Mouse (Mus musculus) liver, postnatal 0 days (tissue): ENCODE data around the gene Gm21188. TPM values are rescaled to one million over a fixed set of nuclear protein-coding genes. Genes with fewer than 3 reads are reported as not detected.
"Not testable (repeated sequence)": the region's sequence is repeated elsewhere in the genome, so short reads cannot be mapped to it uniquely, and the experiment has no call there.

ENCODE experiments used
- ATAC-seq: fragments of 200-750 bp; cut with Nextera tagmentation; 2 replicates; pipeline ENCODE4 v1.8.0; 2017; ENCODE audit warnings: mild to moderate bottlenecking, moderate library complexity
- DNase-seq: peaks from one replicate; pipeline ENCODE4 v3.0.0-alpha.2; 2016
- H3K27ac ChIP-seq: fragments of 300-500 bp; sonication (generic); 2 replicates; pipeline ENCODE4 v1.5.1; 2014; ENCODE audit warnings: antibody characterized with exemption, moderate library complexity, mild to moderate bottlenecking, low read depth
- H3K27me3 ChIP-seq: fragments of 300-500 bp; sonication (generic); 2 replicates; pipeline ENCODE4 v1.6.1; 2014; ENCODE audit warnings: low read length, control low read depth, mixed read lengths; ENCODE audit not compliant: insufficient read depth
- H3K36me3 ChIP-seq: fragments of 300-500 bp; sonication (generic); replicated peaks from 2 replicates; pipeline ENCODE4 v1.6.1; 2014; ENCODE audit warnings: mild to moderate bottlenecking, control low read depth, low read length, moderate library complexity, mixed read lengths; ENCODE audit not compliant: insufficient read depth
- H3K4me1 ChIP-seq: fragments of 300-500 bp; sonication (generic); 2 replicates; pipeline ENCODE4 v1.6.1; 2014; ENCODE audit warnings: antibody characterized with exemption, mild to moderate bottlenecking, control low read depth; ENCODE audit not compliant: insufficient read depth
- H3K4me2 ChIP-seq: fragments of 300-500 bp; sonication (generic); 2 replicates; pipeline ENCODE4 v1.6.1; 2014; ENCODE audit warnings: low read depth, mild to moderate bottlenecking, low read length, moderate library complexity, mixed read lengths
- H3K4me3 ChIP-seq: fragments of 300-500 bp; sonication (generic); 2 replicates; pipeline ENCODE4 v1.5.1; 2014; ENCODE audit warnings: low read depth, low read length
- H3K9ac ChIP-seq: fragments of 300-500 bp; sonication (generic); replicated peaks from 2 replicates; pipeline ENCODE4 v1.6.1; 2014; ENCODE audit warnings: mild to moderate bottlenecking, moderate library complexity
- H3K9me3 ChIP-seq: fragments of 300-500 bp; sonication (generic); 2 replicates; pipeline ENCODE4 v1.6.1; 2016; ENCODE audit warnings: mild to moderate bottlenecking, control low read depth, low read length, mixed read lengths
- WGBS: fragments of 180-500 bp; shearing (Covaris S2); extraction: QIAGEN DNeasy Blood & Tissue Kit; methylation state at CpG from one replicate; pipeline ENCODE4 v1.1.7; 2014; ENCODE audit not compliant: insufficient replicate concordance; 5-methylcytosine and 5-hydroxymethylcytosine counted together
- polyA plus RNA-seq: library from polyadenylated mRNA; unstranded; fragments of >200 nt; fragmentation: Nextera tagmentation; extraction: Ambion mirVana; gene quantifications from 2 replicates; pipeline ENCODE4 v1.2.1, GENCODE M21; 2015

Gene Gm21188
- polyA plus RNA-seq, 1 experiment from 2014 or later, result 1.3 TPM

GRCm38 (mm10) chr13:120031676-120032075 lies 20.3 kb downstream of the Gm21188 start:
- H3K4me2 ChIP-seq, H3K27me3 ChIP-seq, DNase-seq, H3K27ac ChIP-seq, ATAC-seq, H3K9me3 ChIP-seq, H3K9ac ChIP-seq, H3K36me3 ChIP-seq, H3K4me3 ChIP-seq, H3K4me1 ChIP-seq: not testable (repeated sequence)
- 1% methylated on average over 9 of the region's 16 CpGs for WGBS

DNA sequence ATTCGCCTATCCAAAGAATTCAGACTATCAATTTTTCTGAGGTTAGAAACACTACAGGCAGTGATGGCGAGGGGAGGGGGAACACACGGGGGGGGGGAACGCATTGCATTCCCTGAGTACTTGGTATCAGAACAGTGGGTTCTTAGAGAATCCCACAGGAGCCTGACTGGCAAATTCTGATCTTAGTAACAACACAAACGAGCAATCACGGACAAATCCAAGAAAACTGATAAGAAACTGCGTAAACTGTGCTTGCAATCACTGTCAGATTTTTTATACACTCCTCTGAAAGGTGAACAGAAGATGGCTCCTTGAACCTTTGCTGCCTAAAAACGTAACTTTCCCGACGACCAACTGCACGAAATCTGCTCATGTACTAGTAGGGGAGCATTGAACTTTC lies 24.6 kb downstream of the Gm21188 start:
- WGBS, result 4% methylated on average over 10 of the region's 11 CpGs
- H3K4me2 ChIP-seq, H3K4me1 ChIP-seq, H3K36me3 ChIP-seq, H3K9me3 ChIP-seq, H3K4me3 ChIP-seq, H3K9ac ChIP-seq, H3K27me3 ChIP-seq, DNase-seq, H3K27ac ChIP-seq, ATAC-seq: not testable (repeated sequence)

DNA sequence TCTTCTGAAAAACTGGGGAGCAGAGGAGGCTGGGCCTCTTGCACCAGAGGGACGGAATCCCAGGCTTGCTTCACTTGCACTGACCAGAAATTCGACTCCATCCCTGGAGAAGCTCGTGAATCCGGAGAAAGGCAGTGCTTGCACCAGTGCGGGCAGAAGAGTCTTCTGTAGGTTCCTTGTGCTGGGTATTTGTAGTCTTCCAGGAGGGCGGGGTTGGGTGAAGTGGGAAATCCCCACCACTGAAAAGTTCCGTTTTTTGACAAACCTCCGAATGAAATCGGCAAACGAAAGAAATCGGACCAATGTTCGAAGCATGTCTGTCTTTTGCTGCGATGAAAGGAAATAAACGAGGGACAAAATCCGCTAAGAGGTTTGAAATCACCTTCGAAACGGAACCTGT lies 25.1 kb downstream of the Gm21188 start, which contains the start of gene Gm36079:
Gene Gm36079 (minus strand): TSS at position 101 of the 400 bp plus-strand sequence.
- not testable (repeated sequence) for DNase-seq, H3K4me3 ChIP-seq, ATAC-seq, H3K27ac ChIP-seq, H3K9ac ChIP-seq, H3K4me2 ChIP-seq, H3K36me3 ChIP-seq, H3K27me3 ChIP-seq, H3K4me1 ChIP-seq, H3K9me3 ChIP-seq
- no CpG with 5 or more reads among the region's 17 CpGs for WGBS

DNA sequence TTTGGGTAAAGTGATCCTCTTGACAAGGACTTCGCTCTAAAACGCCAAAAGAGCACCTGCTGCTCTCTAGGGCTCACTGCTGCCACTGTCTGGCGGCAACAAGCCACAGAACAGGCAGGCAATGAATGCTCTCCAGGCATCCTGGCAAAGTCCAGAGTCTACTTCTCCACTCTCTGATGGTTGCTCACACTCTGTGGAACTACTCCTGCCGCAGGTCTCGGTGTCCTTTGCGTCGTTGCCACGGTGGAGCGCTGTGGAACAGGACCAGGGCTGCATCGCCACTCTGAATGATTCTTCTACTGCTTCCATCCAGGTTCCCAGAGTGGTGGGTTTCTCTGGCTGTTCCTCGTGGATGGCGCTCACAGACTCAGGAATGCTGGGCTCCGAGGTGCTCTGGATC lies 25.6 kb downstream of the Gm21188 start:
- H3K36me3 ChIP-seq, H3K9ac ChIP-seq, H3K4me2 ChIP-seq, H3K4me3 ChIP-seq, H3K27ac ChIP-seq, DNase-seq, H3K27me3 ChIP-seq, H3K4me1 ChIP-seq, H3K9me3 ChIP-seq: not testable (repeated sequence)
- WGBS, result 0% methylated on average over 3 of the region's 13 CpGs
- peak; percentile 43; the same call in 1 of the 2 replicates for ATAC-seq

GRCm38 (mm10) chr13:120025576-120025975 lies 26.4 kb downstream of the Gm21188 start:
- H3K27me3 ChIP-seq, H3K27ac ChIP-seq, H3K4me1 ChIP-seq, DNase-seq, H3K9me3 ChIP-seq, H3K36me3 ChIP-seq, H3K4me3 ChIP-seq, H3K4me2 ChIP-seq, ATAC-seq, H3K9ac ChIP-seq: not testable (repeated sequence)
- WGBS, result 8% methylated on average over 4 of the region's 4 CpGs

- not testable (repeated sequence) for ATAC-seq, H3K4me2 ChIP-seq, H3K4me3 ChIP-seq, H3K27me3 ChIP-seq, H3K27ac ChIP-seq, H3K9me3 ChIP-seq, H3K36me3 ChIP-seq, H3K9ac ChIP-seq, DNase-seq, H3K4me1 ChIP-seq
- WGBS, result 7% methylated on average over 19 of the region's 21 CpGs
Measured at GRCm38 (mm10) chr13:120025004-120025403, 27.0 kb downstream of the Gm21188 start.

GRCm38 (mm10) chr13:120024581-120024980 lies 27.4 kb downstream of the Gm21188 start:
- H3K4me2 ChIP-seq, ATAC-seq, H3K4me1 ChIP-seq, H3K27me3 ChIP-seq, H3K9me3 ChIP-seq, H3K27ac ChIP-seq, H3K9ac ChIP-seq, H3K36me3 ChIP-seq, DNase-seq, H3K4me3 ChIP-seq: not testable (repeated sequence)
- WGBS, result 14% methylated on average over 9 of the region's 9 CpGs
